Mouse (Mus musculus) limb, embryonic 10.5 days (tissue): Measurements from ENCODE around the gene Snhg11. TPM values are rescaled to one million over a fixed set of nuclear protein-coding genes. Genes with fewer than 3 reads are reported as not detected.
A peak's percentile ranks its signal among the peaks of the same experiment; 100 is the strongest.

Experiments
- DNase-seq: peaks from one replicate; pipeline ENCODE4 v3.0.0-alpha.2; 2017; ENCODE audit warnings: low spot score
- H3K27ac ChIP-seq: fragments of 300-500 bp; sonication (generic); 2 replicates; pipeline ENCODE4 v1.5.1; 2016; ENCODE audit warnings: mild to moderate bottlenecking
- H3K27me3 ChIP-seq: fragments of 300-500 bp; sonication (generic); 2 replicates; pipeline ENCODE4 v1.6.1; 2016; ENCODE audit warnings: low read depth, mild to moderate bottlenecking; ENCODE audit not compliant: poor library complexity, severe bottlenecking
- H3K36me3 ChIP-seq: fragments of 300-500 bp; sonication (generic); 2 replicates; pipeline ENCODE4 v1.6.1; 2016; ENCODE audit warnings: mild to moderate bottlenecking, moderate library complexity
- H3K4me1 ChIP-seq: fragments of 300-500 bp; sonication (generic); 2 replicates; pipeline ENCODE4 v1.6.1; 2016
- H3K4me3 ChIP-seq: fragments of 300-500 bp; sonication (generic); 2 replicates; pipeline ENCODE4 v1.5.1; 2016; ENCODE audit warnings: mild to moderate bottlenecking, moderate library complexity
- H3K9me3 ChIP-seq: fragments of 300-500 bp; sonication (generic); replicated peaks from 2 replicates; pipeline ENCODE4 v1.6.1; 2016; ENCODE audit warnings: mild to moderate bottlenecking
- WGBS: fragments of 180-500 bp; shearing (Covaris S2); methylation state at CpG from one replicate; pipeline ENCODE4 v1.1.7; 2016; 5-methylcytosine and 5-hydroxymethylcytosine counted together
- polyA plus RNA-seq: library from polyadenylated mRNA; unstranded; fragments of >200 nt; fragmentation: Nextera tagmentation; extraction: Ambion mirVana; gene quantifications from 2 replicates; pipeline ENCODE4 v1.2.1, GENCODE M21; 2016

Gene Snhg11
- polyA plus RNA-seq = 7.0 TPM in 2 replicates

- peaks cover 51% of the 10 kb centered on the region for H3K27me3 ChIP-seq
These were observed at the start of gene Snhg11 for GRCm38 (mm10) chr2:158375443-158376122. Gene Snhg11, plus strand, starts transcription at chr2:158375638.

DNA sequence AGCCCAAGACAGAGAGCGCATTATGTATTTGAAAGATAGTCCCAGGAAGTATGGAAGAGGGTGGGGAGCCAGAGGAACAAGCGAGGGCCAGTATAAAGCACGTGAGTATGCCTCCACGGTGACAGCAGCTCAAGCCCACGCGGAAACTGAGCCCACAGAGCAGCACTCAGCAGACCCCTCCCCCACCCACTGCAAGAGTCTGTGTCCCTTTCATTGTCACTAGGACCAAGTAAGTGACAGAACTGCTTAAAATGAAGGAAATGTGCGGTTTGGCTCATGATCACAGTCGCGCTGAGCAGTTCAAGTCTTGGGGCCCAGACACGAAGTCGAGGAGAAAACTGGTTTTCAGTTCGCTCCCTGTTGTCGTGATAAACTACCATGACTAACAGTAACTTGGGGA is 41.1 kb upstream of the Snhg11 start:
- no peak for DNase-seq
- H3K4me1 ChIP-seq = peaks cover 16% of the 10 kb centered on the region

More at GRCm38 (mm10) chr2:158375443-158376122, at the start of gene Snhg11:
- Histone ChIP-seq H3K9me3 (no peaks in the 10 kb centered on the region), H3K4me3 (peak within 1 kb of the TSS; percentile 57), H3K4me1 (peaks cover 10% of the 10 kb centered on the region), H3K36me3 (no peaks in the 10 kb centered on the region), H3K27ac (peak within 1 kb of the TSS; percentile 42)
- WGBS = 2% methylated on average over 36 of the region's 36 CpGs
- DNase-seq = peak; percentile 78

DNA sequence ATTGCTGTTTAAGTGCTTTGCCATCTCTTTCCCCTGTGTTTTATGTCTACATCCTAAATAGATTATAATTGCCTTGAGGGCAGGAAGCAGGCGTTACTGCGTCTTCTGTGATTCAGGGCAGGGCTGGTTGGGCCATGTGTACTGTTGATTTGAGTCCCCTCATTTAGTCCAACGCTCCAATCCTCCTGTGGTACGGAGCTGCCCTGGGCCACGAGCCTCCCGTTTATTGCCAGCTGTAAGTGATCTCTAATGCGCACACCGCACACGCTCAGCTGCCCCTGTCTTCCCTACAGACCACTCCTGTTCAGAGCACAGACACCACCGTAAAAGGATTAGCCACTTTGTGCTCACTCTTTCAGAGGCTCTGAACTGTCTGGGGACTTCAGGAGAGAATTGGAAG is 37.7 kb upstream of the Snhg11 start:
- DNase-seq = no peak
- Histone ChIP-seq H3K9me3 (no peaks in the 10 kb centered on the region), H3K27me3 (no peaks in the 10 kb centered on the region), H3K4me1 (peaks cover 16% of the 10 kb centered on the region), H3K36me3 (no peaks in the 10 kb centered on the region), H3K4me3 (no peak overlapping the region), H3K27ac (no peak overlapping the region)
- 48% methylated on average over 10 of the region's 10 CpGs for WGBS

More for the DNA sequence above, 41.1 kb upstream of the Snhg11 start:
- Histone ChIP-seq H3K27ac (no peak overlapping the region), H3K9me3 (no peaks in the 10 kb centered on the region), H3K36me3 (no peaks in the 10 kb centered on the region), H3K4me3 (no peak overlapping the region), H3K27me3 (no peaks in the 10 kb centered on the region)
- WGBS = 87% methylated on average over 13 of the region's 13 CpGs

DNA sequence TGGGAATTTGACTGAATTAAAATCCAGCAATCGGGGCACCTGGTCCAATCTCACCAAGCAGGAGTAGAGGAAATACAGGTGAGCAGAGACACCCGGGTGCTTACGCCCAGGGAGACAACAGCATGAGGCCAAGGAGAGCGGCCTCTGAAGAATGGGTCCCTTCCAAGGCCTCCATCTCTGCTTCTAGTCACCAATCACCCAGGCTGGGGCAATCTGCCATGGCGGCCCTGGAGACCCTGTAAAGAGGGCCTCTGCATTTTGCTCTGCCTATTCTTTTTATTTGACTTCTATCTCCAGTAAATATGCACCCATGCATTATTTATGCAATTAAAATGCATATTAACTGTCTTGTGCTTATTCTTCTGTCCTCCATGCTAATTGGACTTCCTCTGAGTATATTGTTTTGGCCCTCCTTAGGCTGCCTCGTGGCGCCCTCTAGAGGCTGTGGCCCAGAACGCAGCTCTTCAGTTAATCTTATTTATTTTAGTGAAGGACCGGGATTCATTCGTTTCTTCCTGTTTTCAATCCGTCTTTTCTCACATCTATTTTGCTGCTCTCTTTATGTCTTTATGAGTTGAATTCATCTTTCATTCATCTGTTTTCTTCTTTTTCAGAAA is 35.4 kb upstream of the Snhg11 start:
- WGBS = 46% methylated on average over 11 of the region's 11 CpGs
- no peaks in the 10 kb centered on the region for H3K36me3 ChIP-seq
- peak; percentile 73 for DNase-seq
- H3K4me3 ChIP-seq = no peak overlapping the region
- H3K27me3 ChIP-seq = no peaks in the 10 kb centered on the region
- no peaks in the 10 kb centered on the region for H3K9me3 ChIP-seq
- H3K4me1 ChIP-seq = peaks cover 16% of the 10 kb centered on the region
- H3K27ac ChIP-seq = no peak overlapping the region

- Histone ChIP-seq H3K4me3 (no peak overlapping the region), H3K36me3 (no peaks in the 10 kb centered on the region), H3K27me3 (no peaks in the 10 kb centered on the region), H3K4me1 (peaks cover 9% of the 10 kb centered on the region), H3K9me3 (no peaks in the 10 kb centered on the region), H3K27ac (no peak overlapping the region)
- no peak for DNase-seq
- 74% methylated on average over 2 of the region's 2 CpGs for WGBS
These were observed 34.1 kb upstream of the Snhg11 start for GRCm38 (mm10) chr2:158341324-158341723.

GRCm38 (mm10) chr2:158343495-158343894 is 31.9 kb upstream of the Snhg11 start:
- Histone ChIP-seq H3K4me3 (no peak overlapping the region), H3K27me3 (no peaks in the 10 kb centered on the region), H3K36me3 (no peaks in the 10 kb centered on the region), H3K9me3 (no peaks in the 10 kb centered on the region), H3K27ac (no peak overlapping the region), H3K4me1 (no peaks in the 10 kb centered on the region)
- 86% methylated on average over 5 of the region's 5 CpGs for WGBS
- DNase-seq = no peak

DNA sequence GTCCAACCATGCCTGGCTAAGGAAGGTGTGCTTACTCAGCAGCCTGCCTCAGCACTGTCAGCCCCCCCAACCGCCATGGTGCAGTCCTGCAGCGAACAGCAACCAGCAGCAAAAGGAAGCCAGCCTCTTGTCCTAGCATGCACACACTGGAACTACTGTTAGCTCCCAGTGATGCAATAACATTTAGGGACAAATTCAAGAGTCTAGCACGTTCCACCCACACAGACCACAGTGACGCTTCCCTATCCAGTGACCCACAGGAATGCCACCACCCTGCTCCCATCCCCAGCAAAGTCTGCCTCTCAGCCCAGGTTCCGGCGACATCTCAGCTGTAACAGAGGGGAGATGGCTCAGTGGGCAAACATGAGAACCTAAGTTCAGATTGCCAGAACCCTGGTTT is 29.0 kb upstream of the Snhg11 start:
- no peaks in the 10 kb centered on the region for H3K9me3 ChIP-seq

DNA sequence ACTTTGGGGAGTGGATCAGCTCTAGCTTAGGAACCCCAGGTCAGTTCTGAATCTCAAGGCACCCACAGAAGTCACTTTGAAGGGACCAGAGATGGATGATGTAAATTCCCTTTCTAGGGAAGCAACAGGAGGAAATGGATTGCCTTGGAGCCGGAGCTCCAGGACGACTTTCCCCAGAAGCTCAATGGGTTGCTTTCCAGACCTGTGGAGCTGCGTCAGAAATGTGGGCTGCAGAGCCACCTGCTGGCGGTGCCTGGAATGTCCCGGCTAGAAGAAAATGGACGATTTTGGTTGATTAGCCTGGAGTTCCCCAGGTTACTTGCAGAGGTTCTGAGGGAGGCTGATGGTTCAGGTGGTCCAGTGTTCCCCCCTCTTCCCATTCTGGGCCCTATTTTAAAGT is 27.6 kb upstream of the Snhg11 start:
- Histone ChIP-seq H3K27me3 (no peaks in the 10 kb centered on the region), H3K9me3 (no peaks in the 10 kb centered on the region), H3K27ac (no peak overlapping the region), H3K36me3 (peaks cover 14% of the 10 kb centered on the region), H3K4me3 (no peak overlapping the region), H3K4me1 (no peaks in the 10 kb centered on the region)
- DNase-seq = peak; percentile 79
- WGBS = 3% methylated on average over 6 of the region's 6 CpGs

More for the DNA sequence above, 29.0 kb upstream of the Snhg11 start:
- 79% methylated on average over 6 of the region's 6 CpGs for WGBS
- H3K27me3 ChIP-seq = no peaks in the 10 kb centered on the region
- no peak overlapping the region for H3K27ac ChIP-seq
- H3K4me1 ChIP-seq = no peaks in the 10 kb centered on the region
- H3K4me3 ChIP-seq = no peak overlapping the region
- peaks cover under 1% of the 10 kb centered on the region; the same call in 1 of the 2 replicates for H3K36me3 ChIP-seq
- DNase-seq = no peak

DNA sequence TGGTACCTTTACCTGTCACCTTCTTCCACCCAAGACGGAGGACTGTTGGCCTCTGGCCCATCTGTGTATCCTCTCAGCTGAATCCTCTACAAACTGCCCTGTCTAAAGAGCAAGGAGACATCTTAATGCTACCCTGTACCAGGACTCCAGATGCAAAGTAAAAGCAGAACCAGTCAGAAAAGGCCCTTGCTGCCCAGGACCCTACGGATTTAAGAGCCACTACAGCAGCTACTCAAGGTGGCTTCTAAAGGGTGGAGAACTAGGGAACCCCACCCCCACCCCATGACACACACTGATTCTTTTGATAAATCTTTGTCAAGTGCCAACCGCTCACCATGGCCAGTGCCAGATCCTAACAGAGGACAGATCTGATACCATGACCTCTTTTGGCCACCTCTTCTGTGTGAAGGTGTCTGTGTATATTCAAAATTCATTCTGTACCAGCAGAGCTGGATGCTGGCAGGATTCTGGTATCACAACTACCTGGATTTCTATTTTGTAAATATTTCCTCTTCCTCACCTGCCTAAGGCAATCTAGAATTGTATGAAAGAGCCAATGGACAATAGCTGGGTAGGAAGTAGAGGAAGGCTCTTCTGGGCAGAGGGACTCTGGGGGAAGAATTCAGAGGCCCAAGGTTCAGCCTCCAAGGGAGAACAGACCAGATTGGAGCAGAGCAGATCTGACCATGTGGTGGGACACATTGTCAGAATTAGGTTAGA is 22.5 kb upstream of the Snhg11 start:
- Histone ChIP-seq H3K36me3 (peaks cover 65% of the 10 kb centered on the region), H3K9me3 (no peaks in the 10 kb centered on the region), H3K27ac (no peak overlapping the region), H3K27me3 (no peaks in the 10 kb centered on the region), H3K4me3 (no peak overlapping the region), H3K4me1 (no peaks in the 10 kb centered on the region)
- 89% methylated on average over 3 of the region's 3 CpGs for WGBS
- no peak for DNase-seq

- Histone ChIP-seq H3K4me3 (no peak overlapping the region), H3K36me3 (peaks cover 81% of the 10 kb centered on the region), H3K9me3 (no peaks in the 10 kb centered on the region), H3K27me3 (no peaks in the 10 kb centered on the region), H3K4me1 (peaks cover 13% of the 10 kb centered on the region), H3K27ac (no peak overlapping the region)
- WGBS = 86% methylated on average over 7 of the region's 7 CpGs
- no peak for DNase-seq
These were observed 20.9 kb upstream of the Snhg11 start for GRCm38 (mm10) chr2:158354348-158355114.

GRCm38 (mm10) chr2:158355238-158355637 is 20.2 kb upstream of the Snhg11 start:
- Histone ChIP-seq H3K27me3 (no peaks in the 10 kb centered on the region), H3K9me3 (no peaks in the 10 kb centered on the region), H3K36me3 (peaks cover 88% of the 10 kb centered on the region), H3K4me3 (no peak overlapping the region), H3K4me1 (peaks cover 20% of the 10 kb centered on the region), H3K27ac (no peak overlapping the region)
- 84% methylated on average over 2 of the region's 2 CpGs for WGBS
- DNase-seq = no peak

GRCm38 (mm10) chr2:158356121-158356520 is 19.3 kb upstream of the Snhg11 start:
- Histone ChIP-seq H3K4me3 (no peak overlapping the region), H3K27me3 (no peaks in the 10 kb centered on the region), H3K36me3 (peaks cover 91% of the 10 kb centered on the region), H3K9me3 (no peaks in the 10 kb centered on the region), H3K4me1 (peaks cover 23% of the 10 kb centered on the region), H3K27ac (no peak overlapping the region)
- 90% methylated on average over 5 of the region's 5 CpGs for WGBS
- DNase-seq = no peak
